Mouse (Mus musculus) T-cell, adult 2 months (primary cell): ENCODE data around the gene Hsd17b3.

Experiments used
- DNase-seq: peaks from one replicate; pipeline ENCODE4 v3.0.0; 2022; ENCODE audit warnings: low spot score

Hsd17b3 gene

GRCm38 (mm10) chr13:64089130-64089529 lies at the start of gene Hsd17b3:
TSS of gene Hsd17b3 (minus strand) at chr13:64089230.
- DNase-seq, result no peak

GRCm38 (mm10) chr13:64129616-64130375 lies 40.8 kb upstream of the Hsd17b3 start:
- peak; percentile 36 for DNase-seq

- peak; percentile 66 for DNase-seq
These were observed 40.0 kb upstream of the Hsd17b3 start, which contains the start of gene Slc35d2 for GRCm38 (mm10) chr13:64128858-64129615. TSS of gene Slc35d2 (minus strand) at chr13:64129368.

GRCm38 (mm10) chr13:64126316-64126715 lies 37.3 kb upstream of the Hsd17b3 start:
- DNase-seq, result no peak

- no peak for DNase-seq
These were observed 35.9 kb upstream of the Hsd17b3 start for GRCm38 (mm10) chr13:64124886-64125285.

GRCm38 (mm10) chr13:64123491-64124188 lies 34.6 kb upstream of the Hsd17b3 start:
- DNase-seq, result no peak

- DNase-seq, result no peak
These were observed 31.7 kb upstream of the Hsd17b3 start for GRCm38 (mm10) chr13:64120760-64121159.

- peak; percentile 9 for DNase-seq
These were observed 28.4 kb upstream of the Hsd17b3 start for GRCm38 (mm10) chr13:64117442-64117841.

- DNase-seq, result no peak
These were observed 21.4 kb upstream of the Hsd17b3 start for GRCm38 (mm10) chr13:64110421-64110820.

GRCm38 (mm10) chr13:64108381-64108850 lies 19.4 kb upstream of the Hsd17b3 start:
- no peak for DNase-seq

- no peak for DNase-seq
These were observed 18.5 kb upstream of the Hsd17b3 start for GRCm38 (mm10) chr13:64107535-64107934.

- no peak for DNase-seq
These were observed 18.1 kb upstream of the Hsd17b3 start for GRCm38 (mm10) chr13:64107105-64107504.

GRCm38 (mm10) chr13:64105690-64106089 lies 16.7 kb upstream of the Hsd17b3 start:
- DNase-seq, result no peak

- peak; percentile 13 for DNase-seq
These were observed 11.2 kb upstream of the Hsd17b3 start for GRCm38 (mm10) chr13:64100186-64100585.

GRCm38 (mm10) chr13:64098992-64099391 lies 10.0 kb upstream of the Hsd17b3 start:
- DNase-seq, result peak; percentile 26

GRCm38 (mm10) chr13:64093341-64093740 lies 4.3 kb upstream of the Hsd17b3 start:
- peak; percentile 11 for DNase-seq

GRCm38 (mm10) chr13:64092752-64093151 lies 3.7 kb upstream of the Hsd17b3 start:
- no peak for DNase-seq

GRCm38 (mm10) chr13:64092141-64092540 lies 3.1 kb upstream of the Hsd17b3 start:
- no peak for DNase-seq

GRCm38 (mm10) chr13:64091006-64091405 lies 2.0 kb upstream of the Hsd17b3 start:
- no peak for DNase-seq

GRCm38 (mm10) chr13:64090278-64090677 lies 1.2 kb upstream of the Hsd17b3 start:
- no peak for DNase-seq

GRCm38 (mm10) chr13:64088057-64088456 lies 973 bp downstream of the Hsd17b3 start:
- no peak for DNase-seq

- no peak for DNase-seq
These were observed 3.0 kb downstream of the Hsd17b3 start for GRCm38 (mm10) chr13:64086036-64086435.
